Mouse (Mus musculus): ENCODE results near the gene Bdh1. TPM values are rescaled to one million over a fixed set of nuclear protein-coding genes. Genes with fewer than 3 reads are reported as not detected.
A peak's percentile ranks its signal among the peaks of the same experiment; 100 is the strongest.
"Not testable (repeated sequence)": the region's sequence is repeated elsewhere in the genome, so short reads cannot be mapped to it uniquely, and the experiment has no call there.

The Bdh1 gene
- polyA plus RNA-seq, 1 experiment from 2014 or later: 18.7 TPM

DNA sequence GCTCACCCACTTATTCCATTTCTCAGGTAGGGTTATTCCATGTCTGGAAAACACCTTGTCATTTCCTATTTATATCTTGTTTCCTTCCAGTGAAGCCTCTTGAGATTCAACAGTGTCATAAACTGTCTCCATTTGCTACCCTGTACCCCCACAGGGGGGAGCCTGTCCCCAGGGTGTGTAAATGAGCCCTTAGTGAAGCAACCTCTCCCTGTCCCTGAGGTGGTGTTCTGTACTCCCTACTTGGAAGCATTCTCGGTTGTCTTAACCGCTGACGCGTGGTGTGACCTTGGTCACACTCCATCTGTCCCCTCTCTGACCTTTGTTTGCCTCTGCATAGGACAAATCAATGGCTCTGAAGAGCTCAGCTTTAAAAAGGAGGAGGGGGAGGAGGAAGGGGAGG lies 43.5 kb downstream of the Bdh1 start:
- Histone ChIP-seq H3K9ac (replicated peaks) (no peak overlapping the region), H3K27ac (no peak overlapping the region), H3K4me3 (replicated peaks) (no peak overlapping the region), H3K9me3 (no peaks in the 10 kb centered on the region), H3K36me3 (no peaks in the 10 kb centered on the region), H3K4me1 (replicated peaks) (no peaks in the 10 kb centered on the region), H3K4me2 (no peak overlapping the region), H3K27me3 (no peaks in the 10 kb centered on the region)
- ATAC-seq (ENCODE audit: insufficient number of reproducible peaks, insufficient read depth, low FRiP score, low TSS enrichment, low read depth): no peak
- 55% methylated on average over 4 of the region's 4 CpGs for WGBS

DNA sequence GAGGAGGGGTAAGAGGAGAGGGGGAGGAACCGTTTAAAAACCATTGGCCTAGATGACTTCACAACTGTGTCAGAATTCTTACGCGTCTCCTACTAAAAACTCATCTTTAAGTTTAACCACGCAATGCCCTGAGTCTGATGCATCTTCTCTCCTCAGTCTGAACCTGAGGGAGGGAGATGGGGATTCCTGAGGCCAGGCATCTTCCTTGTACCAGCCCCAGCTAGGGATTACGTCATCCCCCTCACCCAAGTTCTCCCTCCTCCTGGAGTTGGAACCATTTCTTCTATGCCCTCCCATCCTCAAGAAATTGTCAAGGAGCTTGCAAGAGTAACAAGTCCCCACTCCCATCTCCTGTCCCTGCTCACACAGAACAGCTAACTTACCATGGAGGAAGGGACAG lies 44.0 kb downstream of the Bdh1 start:
- 82% methylated on average over 5 of the region's 5 CpGs for WGBS
- Histone ChIP-seq H3K4me2 (no peak overlapping the region), H3K27me3 (no peaks in the 10 kb centered on the region), H3K4me3 (replicated peaks) (no peak overlapping the region), H3K36me3 (no peaks in the 10 kb centered on the region), H3K9me3 (no peaks in the 10 kb centered on the region), H3K4me1 (replicated peaks) (no peaks in the 10 kb centered on the region), H3K9ac (replicated peaks) (no peak overlapping the region), H3K27ac (no peak overlapping the region)
- ATAC-seq (ENCODE audit: insufficient number of reproducible peaks, insufficient read depth, low FRiP score, low TSS enrichment, low read depth): no peak

DNA sequence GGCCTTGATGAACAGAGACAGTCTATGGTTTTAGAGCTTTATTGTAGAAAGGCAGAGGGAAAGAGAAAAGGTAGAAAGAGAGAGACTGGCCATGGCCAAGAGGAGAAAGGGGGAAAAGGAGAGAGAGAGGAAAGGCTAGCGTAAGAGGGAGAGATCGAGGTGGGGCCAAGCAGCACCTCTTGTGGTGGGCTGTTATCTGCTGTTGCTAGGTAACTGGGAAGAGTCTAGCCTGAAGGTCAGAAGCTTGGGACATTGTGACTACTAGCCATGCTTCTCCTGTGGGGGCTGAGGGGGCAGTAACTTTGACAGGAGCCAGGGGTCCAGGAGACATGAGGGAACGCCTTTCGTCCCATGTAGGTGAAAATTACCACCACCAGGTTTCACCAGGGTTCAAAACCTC lies 48.7 kb downstream of the Bdh1 start:
- WGBS: 86% methylated on average over 4 of the region's 4 CpGs
- H3K36me3 ChIP-seq; H3K4me2 ChIP-seq; H3K9ac ChIP-seq (replicated peaks); H3K27ac ChIP-seq; H3K4me3 ChIP-seq (replicated peaks); H3K9me3 ChIP-seq; H3K27me3 ChIP-seq; ATAC-seq (ENCODE audit: insufficient number of reproducible peaks, insufficient read depth, low FRiP score, low TSS enrichment, low read depth); H3K4me1 ChIP-seq (replicated peaks): not testable (repeated sequence)

DNA sequence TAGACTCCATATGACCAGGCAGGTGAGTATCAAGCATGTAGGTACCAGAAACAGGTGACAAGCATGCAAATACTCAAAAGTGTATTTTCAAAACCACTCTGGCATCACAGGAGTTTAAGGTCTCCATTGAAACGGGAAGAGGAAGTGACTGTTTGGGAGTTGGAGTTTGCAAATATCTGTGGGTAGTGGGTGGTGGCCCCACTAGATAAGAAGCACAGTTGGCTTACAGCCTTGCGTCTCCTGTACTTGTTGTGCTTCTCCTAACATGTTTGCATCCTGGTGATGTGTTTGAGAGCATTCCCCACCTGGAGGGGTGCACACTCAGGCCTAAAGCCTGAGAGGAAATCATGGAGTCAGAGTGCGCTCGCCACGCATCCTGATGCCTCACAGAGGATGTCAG lies 49.9 kb downstream of the Bdh1 start:
- WGBS: 88% methylated on average over 5 of the region's 5 CpGs
- H3K4me3 ChIP-seq (replicated peaks): no peak overlapping the region
- no peaks in the 10 kb centered on the region for H3K27me3 ChIP-seq
- H3K36me3 ChIP-seq: no peaks in the 10 kb centered on the region
- H3K4me2 ChIP-seq: no peak overlapping the region
- H3K9ac ChIP-seq (replicated peaks): no peak overlapping the region
- H3K9me3 ChIP-seq: no peaks in the 10 kb centered on the region
- H3K4me1 ChIP-seq (replicated peaks): peaks cover 10% of the 10 kb centered on the region
- H3K27ac ChIP-seq: no peak overlapping the region
- no peak for ATAC-seq (ENCODE audit: insufficient number of reproducible peaks, insufficient read depth, low FRiP score, low TSS enrichment, low read depth)

DNA sequence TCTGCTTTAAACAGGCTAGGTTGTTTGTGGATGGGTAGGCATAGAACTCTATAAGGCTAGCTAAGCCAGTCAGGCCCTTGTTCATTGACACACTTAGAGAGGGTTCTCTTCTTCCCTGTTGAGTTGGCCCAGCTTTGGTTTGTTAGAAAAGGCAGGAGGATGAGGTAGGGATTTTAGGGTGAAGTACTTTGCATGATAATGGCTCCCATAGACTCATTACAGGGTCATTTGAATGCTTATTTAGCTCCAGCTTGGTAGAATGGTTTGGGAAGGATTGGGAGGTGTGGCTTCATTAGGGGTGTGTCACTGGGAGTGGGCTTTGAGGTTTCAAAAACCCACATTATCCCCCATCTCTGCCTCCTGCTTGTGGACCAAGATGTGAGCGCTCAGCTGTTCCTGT lies 51.1 kb downstream of the Bdh1 start:
- no peak for ATAC-seq (ENCODE audit: insufficient number of reproducible peaks, insufficient read depth, low FRiP score, low TSS enrichment, low read depth)
- Histone ChIP-seq H3K9me3 (no peaks in the 10 kb centered on the region), H3K36me3 (no peaks in the 10 kb centered on the region), H3K4me2 (no peak overlapping the region), H3K9ac (replicated peaks) (no peak overlapping the region), H3K27ac (no peak overlapping the region), H3K4me3 (replicated peaks) (no peak overlapping the region), H3K4me1 (replicated peaks) (peaks cover 10% of the 10 kb centered on the region), H3K27me3 (no peaks in the 10 kb centered on the region)
- 92% methylated on average over 1 of the region's 1 CpGs for WGBS

DNA sequence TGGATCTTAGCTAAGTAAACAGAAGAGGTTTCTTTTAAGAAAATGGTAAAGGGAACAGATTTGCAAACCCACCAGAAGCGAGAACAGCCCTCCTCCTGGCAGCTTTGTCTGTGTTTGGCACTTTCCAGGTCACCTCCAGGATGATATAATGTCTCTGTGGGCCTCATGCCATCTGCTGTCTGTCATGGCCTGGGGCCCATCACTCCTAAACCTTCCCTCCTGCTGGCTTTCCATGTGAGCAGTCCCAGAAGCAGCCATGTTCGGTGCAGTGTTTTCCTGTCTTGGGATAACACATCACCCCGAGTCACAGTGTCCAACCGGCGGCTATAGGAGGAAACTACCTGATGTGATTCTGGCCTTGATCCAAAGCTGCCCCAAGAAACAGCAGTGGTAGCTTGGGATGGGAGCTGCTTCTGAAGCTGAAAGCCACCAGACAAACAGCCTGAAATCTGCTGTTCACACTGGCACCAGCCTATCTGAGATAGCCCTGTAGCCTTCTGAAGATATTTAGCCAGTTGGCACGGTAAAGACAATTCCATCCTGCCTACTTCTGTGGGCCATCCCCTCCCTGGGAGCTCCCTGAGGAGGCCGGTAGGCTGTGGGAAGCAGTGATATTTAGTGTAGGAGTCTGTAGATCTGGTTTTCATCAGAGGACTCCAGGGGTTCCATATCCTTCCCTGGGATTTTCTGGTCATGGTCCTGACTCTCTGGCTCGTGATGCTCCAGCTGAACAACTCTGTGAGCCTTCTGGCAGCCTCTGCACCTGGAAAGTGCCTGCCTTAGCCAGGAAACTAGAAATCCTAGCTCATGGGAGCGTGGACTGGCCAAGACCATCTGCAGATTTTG lies 53.3 kb downstream of the Bdh1 start:
- 0 out of 2 replicates have a peak, but pooled peaks have one; percentile 37 for ATAC-seq (ENCODE audit: insufficient number of reproducible peaks, insufficient read depth, low FRiP score, low TSS enrichment, low read depth)
- Histone ChIP-seq H3K36me3 (no peaks in the 10 kb centered on the region), H3K4me2 (no peak overlapping the region), H3K9me3 (peaks cover 10% of the 10 kb centered on the region), H3K4me1 (replicated peaks) (peaks cover 10% of the 10 kb centered on the region), H3K9ac (replicated peaks) (no peak overlapping the region), H3K4me3 (replicated peaks) (no peak overlapping the region), H3K27ac (peak overlapping the region; percentile 42), H3K27me3 (no peaks in the 10 kb centered on the region)
- WGBS: 52% methylated on average over 9 of the region's 9 CpGs

DNA sequence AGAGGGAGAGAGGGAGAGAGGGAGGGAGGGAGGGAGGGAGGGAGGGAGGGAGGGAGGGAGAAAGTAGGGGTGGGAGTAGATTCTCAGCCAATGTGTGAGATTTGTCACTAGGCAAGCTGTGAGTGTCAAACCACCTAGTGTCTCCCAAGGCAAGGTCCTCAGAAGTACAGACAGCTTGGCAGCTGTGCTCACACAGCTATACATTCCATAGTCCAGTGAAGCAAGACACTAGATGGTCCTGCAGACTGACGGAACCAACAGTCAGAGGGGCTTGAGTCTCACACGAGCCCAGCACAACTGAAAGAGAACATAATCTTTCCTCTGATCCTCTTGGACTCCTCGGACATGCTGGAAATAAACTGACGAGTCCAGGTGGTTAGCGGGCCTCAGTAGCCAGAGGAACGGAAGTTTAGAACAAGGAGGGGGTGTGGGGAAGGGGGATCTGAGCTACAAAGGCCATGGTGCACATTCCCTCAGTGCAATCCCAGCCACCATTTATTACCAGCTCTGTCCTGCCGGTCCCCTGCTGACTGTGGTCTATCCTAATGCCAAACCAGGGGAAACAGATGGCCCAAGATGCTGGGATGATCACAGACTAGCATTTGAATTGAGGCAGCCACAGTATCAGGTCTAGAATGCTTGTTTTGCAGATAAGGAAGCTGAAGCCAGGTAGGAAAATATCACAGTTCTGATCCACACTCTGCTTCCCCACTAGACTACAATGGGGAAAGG lies 55.0 kb downstream of the Bdh1 start:
- no peak overlapping the region for H3K27ac ChIP-seq
- 25% methylated on average over 7 of the region's 7 CpGs for WGBS

DNA sequence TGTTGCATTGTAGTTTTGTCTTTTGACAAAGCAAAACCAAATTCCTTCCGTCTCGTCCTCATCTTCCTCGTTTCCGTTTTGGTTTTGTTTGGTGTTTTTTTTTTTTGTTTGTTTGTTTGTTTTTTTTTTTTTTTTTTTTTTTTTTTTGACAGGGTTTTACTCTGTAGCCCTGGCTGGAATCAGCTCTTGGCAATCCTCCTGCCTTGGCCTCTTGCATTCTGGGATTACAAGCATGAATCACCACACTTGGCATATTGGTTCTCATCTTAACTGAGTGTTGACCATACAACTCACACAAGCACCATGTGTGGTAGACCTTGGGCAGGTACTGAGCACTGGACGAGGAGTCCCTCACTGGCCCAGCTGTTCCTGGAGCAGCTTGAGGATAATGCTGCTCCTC lies 63.3 kb downstream of the Bdh1 start:
- no peak overlapping the region for H3K9ac ChIP-seq (replicated peaks)
- ATAC-seq (ENCODE audit: insufficient number of reproducible peaks, insufficient read depth, low FRiP score, low TSS enrichment, low read depth): no peak
- H3K36me3 ChIP-seq: no peaks in the 10 kb centered on the region
- H3K4me2 ChIP-seq: no peak overlapping the region
- H3K4me3 ChIP-seq (replicated peaks): no peak overlapping the region
- no peaks in the 10 kb centered on the region for H3K9me3 ChIP-seq
- WGBS: 92% methylated on average over 5 of the region's 5 CpGs
- H3K27me3 ChIP-seq: no peaks in the 10 kb centered on the region
- H3K4me1 ChIP-seq (replicated peaks): peaks cover 6% of the 10 kb centered on the region
- H3K27ac ChIP-seq: no peak overlapping the region

More for the DNA sequence above, 55.0 kb downstream of the Bdh1 start:
- peaks cover 10% of the 10 kb centered on the region for H3K4me1 ChIP-seq (replicated peaks)
- no peak overlapping the region for H3K4me2 ChIP-seq
- no peak overlapping the region for H3K9ac ChIP-seq (replicated peaks)
- no peaks in the 10 kb centered on the region for H3K27me3 ChIP-seq
- H3K36me3 ChIP-seq: no peaks in the 10 kb centered on the region
- peaks cover 10% of the 10 kb centered on the region for H3K9me3 ChIP-seq
- H3K4me3 ChIP-seq (replicated peaks): no peak overlapping the region
- no peak for ATAC-seq (ENCODE audit: insufficient number of reproducible peaks, insufficient read depth, low FRiP score, low TSS enrichment, low read depth)

DNA sequence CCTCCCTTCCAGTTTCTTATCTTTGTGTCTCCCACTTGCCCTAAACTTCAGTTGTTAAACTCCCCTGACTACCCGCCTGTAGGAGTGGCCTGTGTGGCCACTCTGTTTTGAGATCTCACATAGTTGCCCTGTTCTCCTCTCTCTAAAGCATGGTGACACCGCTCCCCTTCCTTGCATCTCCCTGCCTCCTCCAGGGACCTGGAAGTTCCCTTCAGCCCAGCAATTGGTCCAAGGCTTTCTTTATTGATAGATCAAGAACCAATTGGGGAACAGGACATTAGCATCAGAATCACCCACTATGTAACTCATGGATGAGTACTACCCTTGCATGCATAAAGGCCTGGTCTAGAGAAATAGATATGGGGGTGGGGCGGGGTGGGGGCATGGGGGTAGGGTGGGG lies 65.2 kb downstream of the Bdh1 start:
- peaks cover 6% of the 10 kb centered on the region for H3K4me1 ChIP-seq (replicated peaks)
- no peaks in the 10 kb centered on the region for H3K9me3 ChIP-seq
- WGBS: 81% methylated on average over 3 of the region's 3 CpGs
- H3K4me2 ChIP-seq: no peak overlapping the region
- H3K36me3 ChIP-seq: no peaks in the 10 kb centered on the region
- no peak overlapping the region for H3K27ac ChIP-seq
- H3K4me3 ChIP-seq (replicated peaks): no peak overlapping the region
- no peak overlapping the region for H3K9ac ChIP-seq (replicated peaks)
- no peak for ATAC-seq (ENCODE audit: insufficient number of reproducible peaks, insufficient read depth, low FRiP score, low TSS enrichment, low read depth)
- no peaks in the 10 kb centered on the region for H3K27me3 ChIP-seq

DNA sequence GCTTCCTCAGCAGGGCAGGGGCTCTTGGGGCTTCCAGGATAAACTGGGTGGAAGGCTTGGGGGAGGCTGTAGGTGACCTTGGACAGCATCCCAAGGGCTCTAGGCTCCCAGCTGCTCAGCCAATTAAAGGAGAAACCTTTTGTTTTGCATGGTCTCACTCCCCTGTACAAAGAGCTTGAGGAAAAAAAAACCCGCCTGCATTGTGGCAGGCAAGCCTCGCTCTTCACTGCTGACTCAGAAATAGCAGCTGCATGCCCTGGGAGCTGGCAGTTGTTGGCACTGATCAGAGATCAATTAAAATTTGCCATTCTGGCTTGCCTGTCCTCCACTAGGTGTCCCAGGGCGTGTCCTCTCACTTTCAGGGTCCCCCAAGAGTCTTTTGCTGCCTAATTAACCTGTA lies 67.0 kb downstream of the Bdh1 start:
- H3K27ac ChIP-seq: no peak overlapping the region
- no peak for ATAC-seq (ENCODE audit: insufficient number of reproducible peaks, insufficient read depth, low FRiP score, low TSS enrichment, low read depth)
- no peak overlapping the region for H3K9ac ChIP-seq (replicated peaks)
- H3K36me3 ChIP-seq: no peaks in the 10 kb centered on the region
- no peak overlapping the region for H3K4me2 ChIP-seq
- no peaks in the 10 kb centered on the region for H3K9me3 ChIP-seq
- peaks cover 22% of the 10 kb centered on the region for H3K4me1 ChIP-seq (replicated peaks)
- no peaks in the 10 kb centered on the region for H3K27me3 ChIP-seq
- WGBS: 48% methylated on average over 3 of the region's 3 CpGs
- no peak overlapping the region for H3K4me3 ChIP-seq (replicated peaks)

DNA sequence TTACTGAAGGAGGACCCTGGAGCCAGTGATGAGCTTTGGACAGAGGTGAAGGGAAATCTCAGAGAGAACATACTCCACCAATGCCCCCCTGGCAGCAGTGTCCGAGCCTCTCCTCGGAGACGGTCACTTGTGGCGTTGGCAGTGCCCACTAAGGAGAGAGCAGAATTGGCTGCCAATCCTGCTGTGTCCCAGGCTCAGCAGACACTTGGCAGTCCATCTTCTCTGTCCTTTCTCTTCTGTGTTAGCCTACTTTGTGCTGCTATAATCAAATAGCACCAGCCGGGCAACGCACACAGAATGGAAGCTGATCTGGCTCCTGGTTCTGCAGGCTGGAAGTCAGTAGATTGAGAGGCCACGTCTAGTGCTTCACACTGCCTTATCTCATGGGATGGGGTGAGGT lies 68.9 kb downstream of the Bdh1 start:
- H3K4me1 ChIP-seq (replicated peaks): peaks cover 30% of the 10 kb centered on the region
- 89% methylated on average over 7 of the region's 7 CpGs for WGBS
- H3K4me2 ChIP-seq: no peak overlapping the region
- ATAC-seq (ENCODE audit: insufficient number of reproducible peaks, insufficient read depth, low FRiP score, low TSS enrichment, low read depth): no peak
- H3K9ac ChIP-seq (replicated peaks): no peak overlapping the region
- no peak overlapping the region for H3K27ac ChIP-seq
- no peaks in the 10 kb centered on the region for H3K9me3 ChIP-seq
- no peaks in the 10 kb centered on the region for H3K27me3 ChIP-seq
- H3K4me3 ChIP-seq (replicated peaks): no peak overlapping the region
- no peaks in the 10 kb centered on the region for H3K36me3 ChIP-seq

All from limb, embryonic 12.5 days (tissue).